Mouse (Mus musculus): ENCODE data around the gene Aldh18a1. TPM values are rescaled to one million over a fixed set of nuclear protein-coding genes. Genes with fewer than 3 reads are reported as not detected.
"Not testable (repeated sequence)": the region's sequence is repeated elsewhere in the genome, so short reads cannot be mapped to it uniquely, and the experiment has no call there.

The Aldh18a1 gene
- total RNA-seq, 2 experiments from 2014 or later: 25.6 to 28.5 TPM

- DNase-seq (ENCODE audit: extremely low spot score in 1 of 2, low spot score in 2 of 2): no peak
- intact Hi-C loops (cut with DNase I): no loop called here
Observed at GRCm38 (mm10) chr19:40589530-40589880, 1.2 kb upstream of the Aldh18a1 start.

GRCm38 (mm10) chr19:40588847-40589529, 725 bp upstream of the Aldh18a1 start:
- intact Hi-C loops (cut with DNase I): no loop called here
- peak; percentile 84 to 91 for DNase-seq (ENCODE audit: extremely low spot score in 1 of 2, low spot score in 2 of 2)

- no peak for DNase-seq (ENCODE audit: extremely low spot score in 1 of 2, low spot score in 2 of 2)
- intact Hi-C loops (cut with DNase I): no loop called here
Observed at GRCm38 (mm10) chr19:40587491-40588292, 571 bp downstream of the Aldh18a1 start.

- DNase-seq (ENCODE audit: extremely low spot score in 1 of 2, low spot score in 2 of 2): no peak
- intact Hi-C loops (cut with DNase I): no loop called here
Observed at GRCm38 (mm10) chr19:40586908-40587307, 1.4 kb downstream of the Aldh18a1 start.

- intact Hi-C loops (cut with DNase I): no loop called here
- DNase-seq (ENCODE audit: extremely low spot score in 1 of 2, low spot score in 2 of 2): no peak
Observed at GRCm38 (mm10) chr19:40581662-40582061, 6.6 kb downstream of the Aldh18a1 start.

GRCm38 (mm10) chr19:40580902-40581301, 7.4 kb downstream of the Aldh18a1 start:
- no peak for DNase-seq (ENCODE audit: extremely low spot score in 1 of 2, low spot score in 2 of 2)
- intact Hi-C loops (cut with DNase I): no loop called here

- intact Hi-C loops (cut with DNase I): no loop called here
- DNase-seq (ENCODE audit: extremely low spot score in 1 of 2, low spot score in 2 of 2): no peak
Observed at GRCm38 (mm10) chr19:40575438-40575837, 12.8 kb downstream of the Aldh18a1 start.

GRCm38 (mm10) chr19:40570726-40571125, 17.5 kb downstream of the Aldh18a1 start:
- no peak for DNase-seq (ENCODE audit: extremely low spot score in 1 of 2, low spot score in 2 of 2)
- intact Hi-C loops (cut with DNase I): no loop called here

- intact Hi-C loops (cut with DNase I): no loop called here
- no peak for DNase-seq (ENCODE audit: extremely low spot score in 1 of 2, low spot score in 2 of 2)
Observed at GRCm38 (mm10) chr19:40567616-40568015, 20.6 kb downstream of the Aldh18a1 start.

GRCm38 (mm10) chr19:40563880-40564645, 24.2 kb downstream of the Aldh18a1 start:
- intact Hi-C loops (cut with DNase I): no loop called here
- no peak for DNase-seq (ENCODE audit: extremely low spot score in 1 of 2, low spot score in 2 of 2)

GRCm38 (mm10) chr19:40561521-40561920, 26.7 kb downstream of the Aldh18a1 start:
- DNase-seq (ENCODE audit: extremely low spot score in 1 of 2, low spot score in 2 of 2); intact Hi-C loops (cut with DNase I): not testable (repeated sequence)

- no peak for DNase-seq (ENCODE audit: extremely low spot score in 1 of 2, low spot score in 2 of 2)
- intact Hi-C loops (cut with DNase I): no loop called here
Observed at GRCm38 (mm10) chr19:40556029-40556428, 32.2 kb downstream of the Aldh18a1 start.

- intact Hi-C loops (cut with DNase I): no loop called here
- no peak for DNase-seq (ENCODE audit: extremely low spot score in 1 of 2, low spot score in 2 of 2)
Observed at GRCm38 (mm10) chr19:40555136-40555535, 33.1 kb downstream of the Aldh18a1 start.

GRCm38 (mm10) chr19:40554343-40554742, 33.9 kb downstream of the Aldh18a1 start:
- intact Hi-C loops (cut with DNase I): no loop called here
- DNase-seq (ENCODE audit: extremely low spot score in 1 of 2, low spot score in 2 of 2): no peak

GRCm38 (mm10) chr19:40553849-40554248, 34.4 kb downstream of the Aldh18a1 start:
- intact Hi-C loops (cut with DNase I): no loop called here
- no peak for DNase-seq (ENCODE audit: extremely low spot score in 1 of 2, low spot score in 2 of 2)

- DNase-seq (ENCODE audit: extremely low spot score in 1 of 2, low spot score in 2 of 2): no peak
- intact Hi-C loops (cut with DNase I): no loop called here
Observed at GRCm38 (mm10) chr19:40553014-40553789, 35.1 kb downstream of the Aldh18a1 start.

GRCm38 (mm10) chr19:40549516-40550135, 38.6 kb downstream of the Aldh18a1 start:
- intact Hi-C loops (cut with DNase I): loop anchor here (10.0 kb wide), 1 partner anchor 315 kb away; no protein-coding TSS in a partner anchor
- no peak for DNase-seq (ENCODE audit: extremely low spot score in 1 of 2, low spot score in 2 of 2)

- intact Hi-C loops (cut with DNase I): loop anchor here (10.0 kb wide), 1 partner anchor 314 kb away; no protein-coding TSS in a partner anchor
- no peak for DNase-seq (ENCODE audit: extremely low spot score in 1 of 2, low spot score in 2 of 2)
Observed at GRCm38 (mm10) chr19:40548796-40549515, 39.3 kb downstream of the Aldh18a1 start.
